Mouse (Mus musculus): ENCODE results near the gene Aqp5. TPM values are rescaled to one million over a fixed set of nuclear protein-coding genes. Genes with fewer than 3 reads are reported as not detected.

Aqp5 gene
- total and polyA plus RNA-seq, 3 experiments: not detected

- Histone ChIP-seq H3K9ac (ENCODE audit: control insufficient read depth, low read depth, low read length, poor library complexity, severe bottlenecking) (no peak overlapping the region), H3K4me3 (ENCODE audit: control insufficient read depth in 1 of 2, insufficient read depth in 1 of 2, low read depth in 2 of 2, low read length in 2 of 2) (no peak overlapping the region), H3K36me3 (ENCODE audit: control insufficient read depth in 1 of 2, insufficient read depth in 2 of 2, low read length in 2 of 2) (no peaks in the 10 kb centered on the region), H3K9me3 (replicated peaks; ENCODE audit: insufficient read depth, low read length) (no peaks in the 10 kb centered on the region), H3K4me1 (ENCODE audit: control insufficient read depth in 1 of 2, insufficient read depth in 2 of 2, low read length in 2 of 2) (no peaks in the 10 kb centered on the region), H3K27me3 (ENCODE audit: control insufficient read depth in 1 of 2, insufficient read depth in 2 of 2, low read length in 2 of 2) (peaks cover 11 to 26% of the 10 kb centered on the region in 2 experiments), H3K27ac (ENCODE audit: control insufficient read depth, low read depth, low read length) (no peak overlapping the region), H3K79me2 (ENCODE audit: control insufficient read depth, insufficient read depth, low read length, poor library complexity) (no peaks in the 10 kb centered on the region)
- DNase-seq (ENCODE audit: low read depth, low spot score): no peak
- TF ChIP-seq MXI1 (IDR thresholded peaks at IDR 0.05; ENCODE audit: low read depth, low read length): no peak
- no peak for TF ChIP-seq SMC3 (IDR thresholded peaks at IDR 0.05; ENCODE audit: low read depth, low read length)
- no peak for TF ChIP-seq POLR2AphosphoS2 (IDR thresholded peaks at IDR 0.05; ENCODE audit: low read length)
- TF ChIP-seq ZKSCAN1 (IDR thresholded peaks at IDR 0.05; ENCODE audit: low read depth, low read length): no peak
- TF ChIP-seq ZMIZ1 (IDR thresholded peaks at IDR 0.05; ENCODE audit: low read depth, low read length): no peak
- TF ChIP-seq ZC3H11A (IDR thresholded peaks at IDR 0.05; ENCODE audit: low read depth, low read length): no peak
- no peak for TF ChIP-seq SIN3A (IDR thresholded peaks at IDR 0.05; ENCODE audit: low read length)
- no peak for TF ChIP-seq MEF2A (IDR thresholded peaks at IDR 0.05; ENCODE audit: extremely low read depth, insufficient replicate concordance, low read depth, low read length, poor library complexity, severe bottlenecking)
- TF ChIP-seq CHD1 (IDR thresholded peaks at IDR 0.05; ENCODE audit: low read depth, low read length): no peak
- no peak for TF ChIP-seq CHD2 (IDR thresholded peaks at IDR 0.05; ENCODE audit: low read length)
- no peak for TF ChIP-seq EP300 (IDR thresholded peaks at IDR 0.05; ENCODE audit: low read depth in 1 of 2, low read length in 2 of 2)
- TF ChIP-seq MAZ (IDR thresholded peaks at IDR 0.05; ENCODE audit: low read depth, low read length): no peak
- no peak for TF ChIP-seq USF1 (IDR thresholded peaks at IDR 0.05; ENCODE audit: low read depth, low read length)
- no peak for TF ChIP-seq ZNF384 (IDR thresholded peaks at IDR 0.05; ENCODE audit: low read depth, low read length)
- no peak for TF ChIP-seq TBP (IDR thresholded peaks at IDR 0.05; ENCODE audit: low read depth, low read length)
- no peak for TF ChIP-seq USF2 (IDR thresholded peaks at IDR 0.05; ENCODE audit: borderline replicate concordance in 1 of 2, insufficient read depth in 1 of 2, low read depth in 1 of 2, low read length in 2 of 2)
- no peak for TF ChIP-seq MYB (IDR thresholded peaks at IDR 0.05; ENCODE audit: low read depth, low read length)
- TF ChIP-seq BHLHE40 (IDR thresholded peaks at IDR 0.05; ENCODE audit: borderline replicate concordance, low read depth, low read length): no peak
Measured at GRCm38 (mm10) chr15:99599245-99600070, 8.9 kb downstream of the Aqp5 start.
